Mouse (Mus musculus) brain, embryonic 14.5 days (tissue): Measurements from ENCODE around the gene Ptk6.

Source experiments
- CTCF ChIP-seq: fragments of 200-500 bp; IDR thresholded peaks from 2 replicates; pipeline ENCODE4 v1.5.1; 2012; ENCODE audit warnings: inconsistent platforms, mild to moderate bottlenecking, moderate library complexity, borderline replicate concordance; ENCODE audit not compliant: insufficient read depth, insufficient read length; ENCODE audit errors: extremely low read depth
- POLR2A ChIP-seq: fragments of 200-500 bp; IDR thresholded peaks from 2 replicates; pipeline ENCODE4 v1.6.1; 2012; ENCODE audit warnings: mild to moderate bottlenecking, inconsistent platforms, borderline replicate concordance; ENCODE audit not compliant: poor library complexity, insufficient read depth, insufficient read length, severe bottlenecking; ENCODE audit errors: extremely low read depth

- TF ChIP-seq POLR2A: no peak
- TF ChIP-seq CTCF: no peak
Observed at GRCm38 (mm10) chr2:181180898-181181297, 21.7 kb downstream of the Ptk6 start.
